Mouse (Mus musculus): ENCODE data around the gene Slc17a4.

DNA sequence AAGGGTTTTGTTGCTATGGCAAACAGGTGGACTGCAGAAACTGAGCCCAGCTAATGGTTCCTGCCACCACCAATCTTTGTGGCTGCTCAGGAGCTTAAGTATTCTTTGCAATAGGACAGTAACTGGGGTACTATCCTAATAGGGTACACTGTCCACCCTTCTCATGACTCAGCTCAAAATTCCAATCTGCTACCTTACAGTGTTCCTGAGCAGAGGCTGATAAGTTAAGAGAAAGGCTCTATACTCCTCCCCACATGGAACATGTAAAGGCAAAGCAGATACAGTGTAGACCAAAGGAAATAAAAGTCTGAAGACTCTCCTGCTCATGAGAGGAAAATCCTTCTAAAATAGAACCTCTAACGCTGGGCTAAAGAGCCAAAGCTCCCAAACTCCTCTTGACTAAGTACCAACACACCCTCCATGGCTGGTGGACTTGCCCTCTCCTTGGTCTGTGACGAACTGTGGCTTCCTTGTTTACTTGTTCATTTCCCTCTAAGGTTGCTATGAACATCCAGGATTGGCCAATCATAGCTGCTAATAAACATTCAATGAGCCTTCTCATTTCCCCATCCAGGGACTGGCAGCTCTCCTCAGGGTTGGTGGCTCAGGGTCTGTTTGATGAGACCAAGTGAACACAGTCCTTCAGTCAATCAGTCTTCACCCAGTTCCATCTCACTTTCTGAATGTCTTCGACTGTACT lies 27.6 kb downstream of the Slc17a4 start:
- TF ChIP-seq POLR2A (IDR thresholded peaks at IDR 0.05; ENCODE audit: insufficient read length, low read depth) (no peak), MYOD1 (IDR thresholded peaks at IDR 0.05; ENCODE audit: control insufficient read depth in 1 of 3, insufficient read length in 2 of 3, low read depth in 2 of 3) (no peak), TCF12 (IDR thresholded peaks at IDR 0.05; ENCODE audit: insufficient read depth, poor library complexity, severe bottlenecking) (no peak), MAX (IDR thresholded peaks at IDR 0.05; ENCODE audit: low read depth) (no peak), USF1 (IDR thresholded peaks at IDR 0.05; ENCODE audit: low read depth) (no peak), MYOG (IDR thresholded peaks at IDR 0.05; ENCODE audit: control insufficient read depth in 1 of 3, insufficient read depth in 1 of 3, insufficient read length in 2 of 3, low read depth in 2 of 3) (no peak), CEBPB (IDR thresholded peaks at IDR 0.05; ENCODE audit: insufficient read depth, poor library complexity, severe bottlenecking) (no peak), POLR2AphosphoS2 (IDR thresholded peaks at IDR 0.05; ENCODE audit: insufficient read length, low read depth) (no peak), SRF (IDR thresholded peaks at IDR 0.05; ENCODE audit: control insufficient read depth, insufficient read length, low read depth) (no peak), E2F4 (IDR thresholded peaks at IDR 0.05; ENCODE audit: insufficient read depth) (no peak), REST (IDR thresholded peaks at IDR 0.05; ENCODE audit: insufficient read depth, insufficient read length) (no peak), TCF3 (IDR thresholded peaks at IDR 0.05; ENCODE audit: insufficient read length, low read depth) (no peak)
